Mouse (Mus musculus) frontal cortex, adult 2 months (tissue): Measurements from ENCODE around the gene Synj2. TPM values are rescaled to one million over a fixed set of nuclear protein-coding genes. Genes with fewer than 3 reads are reported as not detected.
"Not testable (repeated sequence)": the region's sequence is repeated elsewhere in the genome, so short reads cannot be mapped to it uniquely, and the experiment has no call there.

Experiments
- DNase-seq, 2 experiments: peaks; one replicate each; pipeline ENCODE4 v3.0.0; 2022; ENCODE audit warnings: low spot score in 1 of 2; ENCODE audit errors: extremely low spot score in 1 of 2
- polyA plus RNA-seq: library from polyadenylated mRNA; depleted of rRNA; stranded (reverse); fragments of >200 nt; gene quantifications from 2 replicates; pipeline ENCODE4 v1.2.3, GENCODE M21; 2012; rRNA removed

The Synj2 gene
- polyA plus RNA-seq, 1 experiment, result 23.6 TPM

DNA sequence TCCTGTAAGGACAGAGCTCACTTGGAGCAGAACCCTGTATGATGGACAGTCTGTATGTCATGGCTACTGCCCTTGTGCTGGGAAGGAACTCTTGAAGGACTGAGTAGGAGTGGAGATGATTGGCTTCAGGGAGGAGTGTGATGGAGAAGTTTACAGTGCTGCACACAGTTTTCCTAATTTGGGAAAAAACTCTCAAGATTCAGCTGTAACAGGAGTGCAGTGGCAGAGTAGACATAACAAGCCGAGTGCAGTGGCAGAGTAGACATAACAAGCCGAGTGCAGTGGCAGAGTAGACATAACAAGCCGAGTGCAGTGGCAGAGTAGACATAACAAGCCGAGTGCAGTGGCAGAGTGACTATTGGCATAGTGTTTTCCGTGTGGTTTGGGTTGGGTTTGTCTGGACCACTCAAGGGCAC lies 80.3 kb downstream of the Synj2 start:
- not testable (repeated sequence) for DNase-seq

DNA sequence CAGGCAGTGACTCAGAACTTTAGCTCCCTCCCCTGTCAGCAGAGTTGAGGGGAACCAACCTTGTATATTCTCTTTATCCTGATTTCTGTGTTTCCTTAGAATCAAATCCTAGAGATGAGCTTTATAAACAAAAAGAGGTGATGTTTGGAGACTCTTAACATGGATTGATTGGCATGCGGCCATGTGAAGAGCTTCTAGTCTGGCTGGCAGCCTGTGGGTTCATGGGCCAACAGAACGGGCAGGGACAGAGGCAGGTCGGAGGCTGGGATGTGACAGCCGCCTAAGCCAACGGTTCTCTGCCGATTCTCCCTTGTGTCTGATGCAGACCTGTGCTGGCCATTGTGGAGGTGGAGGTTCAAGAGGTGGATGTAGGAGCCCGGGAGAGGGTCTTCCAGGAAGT lies 84.8 kb downstream of the Synj2 start:
- no peak for DNase-seq

DNA sequence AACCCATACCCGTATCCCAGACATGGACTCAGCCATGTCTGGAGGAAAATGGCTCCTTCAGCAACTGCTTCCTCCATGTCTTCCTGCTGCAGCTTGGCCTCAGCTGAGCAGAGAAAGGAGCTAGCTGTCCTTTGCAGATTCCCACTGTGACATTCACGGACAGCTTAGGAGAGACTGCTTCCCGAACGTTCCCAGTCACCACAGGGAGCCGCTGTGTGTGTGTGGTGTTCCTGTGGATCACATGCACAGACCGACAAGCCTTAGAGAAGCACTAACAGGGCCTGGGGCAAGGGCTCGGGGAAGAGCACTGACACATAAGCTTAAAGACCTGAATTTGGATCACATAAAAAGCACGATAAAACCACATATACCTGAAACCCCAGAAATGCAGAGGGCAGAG lies 94.6 kb downstream of the Synj2 start:
- no peak for DNase-seq

DNA sequence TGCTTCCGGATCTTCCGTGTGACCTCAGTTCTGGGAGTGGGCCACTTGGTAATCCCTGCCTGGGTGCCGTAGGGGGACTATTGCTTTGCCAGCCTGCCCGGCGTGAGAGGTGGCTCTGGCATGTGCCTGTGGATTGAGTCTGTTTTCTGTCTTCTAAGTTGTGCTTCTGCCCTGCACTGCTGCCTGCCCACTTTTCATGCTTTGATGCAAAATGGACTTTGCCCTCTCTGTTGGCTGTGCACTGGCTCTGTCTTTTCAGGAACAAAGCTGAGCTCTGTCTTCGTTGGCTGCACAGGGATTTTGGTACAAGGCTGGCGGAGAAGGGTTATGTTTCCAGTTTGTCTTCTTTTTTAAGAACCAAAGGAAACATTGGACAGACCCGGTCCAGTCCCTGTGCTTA lies 95.4 kb downstream of the Synj2 start:
- no peak for DNase-seq

DNA sequence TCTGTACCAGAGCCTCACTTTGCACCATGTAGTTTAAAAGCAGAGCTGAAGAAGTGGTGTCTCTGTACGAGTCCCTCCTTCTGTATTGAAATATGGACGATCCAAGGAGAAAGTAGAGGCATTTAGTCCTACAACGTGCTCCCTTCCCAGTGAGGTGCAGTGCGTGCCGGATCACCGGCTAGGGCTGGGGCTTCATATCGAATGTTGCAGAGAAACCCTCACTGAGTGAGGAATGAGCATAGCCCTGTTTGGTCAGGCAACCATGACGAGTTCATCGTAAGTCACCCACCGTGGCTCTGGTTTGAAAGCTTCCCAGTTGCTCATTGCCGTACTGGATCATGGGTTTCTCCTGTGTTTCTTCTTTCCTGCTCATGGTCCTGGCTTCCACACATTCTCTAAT lies 95.8 kb downstream of the Synj2 start:
- DNase-seq, result no peak

DNA sequence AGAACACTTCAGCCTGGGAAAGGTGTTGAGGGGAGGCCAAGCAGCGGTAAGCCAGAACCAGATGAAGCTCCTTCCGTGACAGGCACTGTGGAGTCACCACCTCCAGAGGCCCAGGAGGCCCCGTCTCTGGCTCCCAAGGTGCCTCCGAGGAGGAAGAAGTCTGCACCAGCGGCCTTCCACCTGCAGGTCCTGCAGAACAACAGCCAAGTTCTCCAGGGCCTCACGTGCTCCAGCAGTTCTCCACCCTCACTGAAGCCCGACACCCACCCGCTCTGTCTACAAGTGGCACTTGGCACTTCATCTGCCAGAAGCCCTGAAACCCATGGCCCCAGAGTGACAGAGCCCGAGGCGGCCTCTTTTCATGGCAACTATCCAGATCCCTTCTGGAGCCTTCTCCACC lies 96.4 kb downstream of the Synj2 start:
- DNase-seq, result no peak

DNA sequence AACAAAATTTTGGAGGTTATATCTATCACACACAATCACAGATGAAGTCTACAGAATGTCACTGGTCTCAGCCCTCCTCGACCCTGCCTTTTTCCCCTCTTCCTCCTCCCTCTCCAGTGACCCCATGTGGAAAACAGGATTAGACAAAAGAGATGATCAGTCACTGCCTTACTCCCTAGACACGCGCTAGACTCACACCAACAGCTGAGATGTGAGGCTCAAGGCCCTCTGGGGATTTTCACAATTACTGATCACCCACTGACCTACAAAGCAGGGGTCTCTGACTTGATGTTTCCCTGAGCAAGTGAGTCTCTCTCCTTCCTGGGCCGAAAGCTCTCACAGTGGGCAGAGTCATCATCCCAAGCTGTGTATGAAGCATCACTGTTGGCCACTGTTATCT lies 111.7 kb downstream of the Synj2 start:
- DNase-seq, result no peak

DNA sequence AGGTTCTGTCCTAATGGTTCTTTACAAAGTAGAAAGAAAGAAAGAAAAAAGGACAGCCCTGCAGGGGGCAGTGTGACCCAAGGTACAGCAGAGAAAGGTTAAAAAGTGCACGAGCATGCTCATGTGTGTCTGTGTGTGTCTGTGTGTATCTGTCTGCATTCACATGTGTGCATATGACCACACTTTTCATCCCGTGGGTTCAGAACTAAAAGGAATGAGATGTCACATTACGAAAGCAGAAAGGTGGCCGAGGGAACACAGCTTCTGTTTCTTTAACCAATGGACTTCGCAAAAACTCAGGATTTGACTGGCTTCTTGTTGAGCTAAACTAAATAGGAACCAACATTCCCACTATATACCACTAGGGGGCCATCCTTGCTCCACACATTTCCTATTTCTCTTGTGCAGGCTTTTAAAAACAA lies 113.9 kb downstream of the Synj2 start:
- peak; percentile 27 to 81 for DNase-seq

DNA sequence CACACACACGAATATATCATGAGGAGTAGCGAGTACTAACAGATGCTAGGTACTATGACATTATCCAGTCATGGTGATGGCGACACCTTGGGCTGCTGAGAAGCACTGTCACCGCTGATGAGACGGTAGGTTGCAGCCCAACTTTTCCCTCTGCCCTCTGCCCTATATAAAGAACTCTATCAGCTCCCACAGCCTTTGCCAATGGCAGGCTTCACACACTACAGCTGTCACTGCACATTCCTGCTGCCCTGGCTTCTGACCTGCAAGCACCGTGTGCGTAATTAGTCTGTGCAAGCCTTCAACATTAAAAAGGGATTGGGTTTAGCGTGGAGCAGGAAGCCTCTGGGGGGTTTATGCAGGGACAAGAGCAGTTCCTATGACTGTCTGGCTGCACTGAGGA lies 121.7 kb downstream of the Synj2 start:
- no peak for DNase-seq

DNA sequence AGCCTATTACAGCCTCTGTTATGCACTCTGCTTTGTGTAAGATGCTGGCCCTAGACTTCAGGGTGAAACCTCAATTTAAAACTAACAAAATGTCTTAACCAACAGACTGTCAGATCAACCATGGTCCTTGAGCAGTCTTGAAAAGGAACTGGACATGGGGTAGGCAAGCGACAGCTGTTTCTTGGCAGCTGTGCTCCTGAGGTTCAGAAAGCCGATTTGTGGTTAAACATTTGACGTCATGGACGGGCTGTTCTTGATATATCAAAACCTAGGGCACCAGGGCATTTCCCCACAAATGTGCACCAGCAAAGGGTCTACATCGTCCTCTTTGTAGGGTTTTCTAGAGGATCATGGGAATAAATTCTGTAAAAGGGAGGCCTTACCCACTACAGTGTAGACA lies 122.5 kb downstream of the Synj2 start:
- DNase-seq, result no peak

DNA sequence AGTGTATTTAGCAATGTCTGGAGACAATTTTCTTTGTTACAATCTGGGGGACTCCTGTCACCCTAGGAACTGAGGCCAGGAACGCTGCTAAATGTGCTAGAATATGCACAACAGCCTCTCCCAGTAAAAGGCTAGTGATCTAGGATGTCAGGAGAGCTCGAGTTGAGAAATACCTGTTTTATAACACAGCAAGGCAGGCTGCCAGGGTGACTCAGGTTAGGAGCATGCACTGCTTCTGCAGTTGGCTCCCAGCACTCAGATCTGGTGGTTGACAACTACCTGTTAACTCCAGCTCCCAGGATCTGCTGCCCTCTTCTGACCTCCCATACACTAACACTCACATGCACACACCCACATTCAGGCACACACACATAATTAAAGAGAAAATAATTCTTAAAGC lies 124.9 kb downstream of the Synj2 start:
- DNase-seq, result no peak

DNA sequence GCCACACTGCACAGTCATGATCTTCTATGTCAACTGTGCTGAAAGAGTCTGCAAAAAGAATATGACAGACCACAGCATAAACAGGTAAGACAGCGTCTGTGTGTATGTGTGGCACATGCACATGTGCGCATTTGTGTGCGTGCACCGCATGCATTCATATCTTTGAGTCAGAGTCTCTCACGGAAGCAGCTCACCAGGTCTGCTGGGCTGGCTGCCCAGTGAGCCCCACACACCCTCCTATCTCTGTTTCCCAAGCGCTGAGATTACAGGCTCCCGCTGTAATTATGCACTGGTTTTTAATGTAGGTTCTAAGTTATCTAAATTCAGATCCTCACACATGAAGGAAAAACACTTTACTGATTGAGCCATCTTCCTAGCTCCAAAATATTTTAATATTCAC lies 126.5 kb downstream of the Synj2 start:
- DNase-seq, result no peak

DNA sequence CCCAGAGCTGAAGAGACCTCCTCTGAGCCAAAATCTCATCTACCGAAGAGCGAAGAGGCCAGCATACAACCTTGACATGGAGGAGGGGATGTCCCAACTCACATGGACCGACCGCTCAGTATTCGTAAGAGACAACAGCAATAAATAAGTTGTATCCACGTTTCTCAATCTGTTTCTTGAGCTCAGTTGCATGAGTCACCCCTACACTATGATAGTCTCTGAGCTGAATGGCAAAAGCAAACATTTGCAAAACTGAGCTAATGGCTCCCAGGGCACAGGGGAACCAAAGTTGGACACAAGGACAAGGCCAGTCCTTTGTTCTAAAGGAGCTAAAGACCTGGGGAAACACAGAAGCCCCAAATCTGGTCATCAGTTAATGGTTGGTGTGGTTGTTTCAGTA lies 128.8 kb downstream of the Synj2 start:
- DNase-seq, result no peak

DNA sequence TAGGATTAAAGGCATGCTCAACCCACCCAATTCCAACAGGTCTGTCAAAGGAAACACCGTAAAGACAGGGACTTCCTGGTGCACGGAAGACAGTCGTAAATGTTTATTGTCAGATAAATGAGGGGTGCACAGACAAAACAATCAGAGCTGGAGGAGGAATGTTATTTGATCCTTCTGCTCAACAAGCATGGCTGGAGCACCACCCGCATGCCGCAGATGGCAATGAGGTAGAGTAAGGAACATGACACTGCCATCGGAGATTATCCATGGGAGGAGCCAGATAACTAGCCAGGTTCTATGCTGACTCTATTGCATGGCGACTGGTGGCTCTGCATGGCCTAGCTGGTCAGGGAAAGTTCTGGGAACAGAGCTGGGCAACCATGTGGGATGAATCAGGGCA lies 132.3 kb downstream of the Synj2 start:
- DNase-seq, result no peak

DNA sequence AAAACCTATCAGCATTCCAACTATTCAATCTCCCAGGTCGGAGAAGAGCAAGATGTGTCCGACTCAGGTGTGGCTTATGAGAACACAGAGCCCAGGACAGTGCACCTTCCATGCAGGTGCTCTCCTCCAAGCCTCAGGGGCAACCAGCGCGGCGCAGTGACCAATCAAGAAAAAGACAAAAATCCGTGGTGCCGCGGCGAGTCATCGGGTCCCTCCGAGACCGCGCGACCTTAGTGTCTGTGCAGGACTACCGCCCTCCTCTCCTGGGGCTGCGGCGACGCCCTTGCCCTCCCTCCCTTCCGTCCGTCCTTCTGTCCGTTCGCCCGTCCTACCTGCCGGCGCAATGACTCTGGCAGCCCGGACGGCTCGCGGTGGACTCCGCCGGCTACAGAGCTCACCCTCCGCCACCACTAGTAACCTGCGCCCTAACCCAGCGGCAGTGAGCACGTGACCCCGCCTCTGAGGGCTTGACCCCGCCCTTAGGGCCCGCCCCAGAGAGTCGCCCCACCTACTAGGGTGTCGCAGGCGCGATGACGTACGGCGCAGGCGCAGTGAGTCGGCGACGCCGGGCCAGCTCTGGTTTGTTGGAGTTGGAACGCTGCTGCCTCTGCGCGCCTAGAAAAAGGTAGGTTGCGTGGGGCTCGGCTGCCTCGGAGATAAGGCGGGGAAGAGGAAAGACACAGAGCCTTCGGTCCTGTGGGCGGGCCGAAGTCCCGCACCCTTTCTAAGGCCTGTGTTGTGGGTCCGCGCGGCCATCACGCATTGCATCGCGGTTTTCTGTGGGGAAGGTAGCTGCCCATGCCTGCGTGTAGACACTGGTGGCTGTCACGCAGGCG lies 138.4 kb downstream of the Synj2 start, which contains the start of the genes Serac1 and Gtf2h5:
Gene Serac1, minus strand, starts transcription at position 455 of the 836 bp plus-strand sequence.
Gene Gtf2h5, plus strand, starts transcription at position 500 of the 836 bp plus-strand sequence.
- DNase-seq, result peak; percentile 93 to 99

DNA sequence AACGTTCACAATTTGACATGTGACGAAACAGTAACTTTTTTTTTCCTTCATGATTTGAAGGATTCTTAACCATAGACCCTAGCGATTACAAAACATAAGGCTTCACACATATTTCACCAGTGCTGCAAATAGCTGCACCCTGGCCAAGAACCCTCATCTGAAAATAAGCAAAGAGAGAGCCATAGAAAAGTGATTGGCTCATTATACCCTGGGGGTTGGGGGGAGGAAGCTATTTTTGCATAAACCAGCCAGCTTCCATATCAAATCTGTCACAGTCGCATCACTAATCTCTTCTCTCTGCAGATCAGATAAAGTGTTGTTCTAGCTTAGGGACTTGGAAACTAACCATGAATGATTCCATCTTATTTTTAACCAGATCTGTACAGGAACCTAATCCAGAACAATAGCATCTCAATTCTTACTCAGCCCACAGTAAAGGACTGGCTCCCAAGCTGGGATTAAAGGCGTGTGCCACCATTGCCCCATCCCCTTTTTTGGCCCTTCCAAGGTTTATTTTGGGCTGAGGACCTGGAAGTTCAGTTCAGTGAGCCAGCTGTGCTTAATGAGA lies 142.3 kb downstream of the Synj2 start:
- DNase-seq, result no peak

DNA sequence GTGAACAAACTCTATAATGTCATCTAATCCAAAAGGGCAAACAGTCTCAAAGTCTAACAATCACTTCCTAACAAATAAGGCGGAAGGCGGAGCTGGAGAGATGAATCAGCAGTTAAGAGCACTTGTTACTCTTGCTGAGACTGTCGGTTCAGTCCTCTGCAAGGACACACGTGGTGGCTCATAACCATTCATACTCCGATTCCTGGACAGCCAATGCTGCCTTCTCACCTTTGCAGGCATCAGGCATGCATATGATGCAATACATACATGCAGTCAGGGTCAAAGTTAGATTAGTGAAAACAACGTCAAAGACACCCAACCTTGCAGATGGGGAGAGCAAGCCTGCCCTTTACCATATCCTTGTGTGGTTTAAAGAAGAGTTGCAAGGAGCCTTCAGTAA lies 150.5 kb downstream of the Synj2 start:
- no peak for DNase-seq

Other genes starting within 250 kb of the Synj2 start
- gene Snx9, start 100.0 kb upstream of the Synj2 start, polyA plus RNA-seq, result 12.3 and 12.7 TPM in 2 replicates
- gene Serac1, start 138.5 kb downstream of the Synj2 start, polyA plus RNA-seq, result 22.5 and 22.7 TPM in 2 replicates
- 78.0 and 84.1 TPM in 2 replicates for gene Gtf2h5, start 138.5 kb downstream of the Synj2 start, polyA plus RNA-seq
- gene Tulp4, start 165.2 kb downstream of the Synj2 start, polyA plus RNA-seq, result 80.7 and 83.5 TPM in 2 replicates